Mouse (Mus musculus): ENCODE measurements around the gene Igfbp3.

GRCm38 (mm10) chr11:7184420-7184819 is 29.3 kb downstream of the Igfbp3 start:
- TF ChIP-seq POLR2A (IDR thresholded peaks at IDR 0.05; ENCODE audit: extremely low read depth, insufficient read depth, low read length) (no peak), CTCF (IDR thresholded peaks at IDR 0.05; ENCODE audit: low read depth, low read length) (no peak)

All from liver, adult 2 months (tissue).